Mouse (Mus musculus): ENCODE data around the gene Srp72. TPM values are rescaled to one million over a fixed set of nuclear protein-coding genes. Genes with fewer than 3 reads are reported as not detected.

Srp72 gene
- polyA plus RNA-seq (2015; fragmentation: Nextera tagmentation; extraction: Ambion mirVana) = 44.1 and 72.7 TPM in 2 replicates

GRCm38 (mm10) chr5:76974554-76975285 is at the start of gene Srp72:
Srp72 (plus strand) TSS chr5:76974683.

DNA sequence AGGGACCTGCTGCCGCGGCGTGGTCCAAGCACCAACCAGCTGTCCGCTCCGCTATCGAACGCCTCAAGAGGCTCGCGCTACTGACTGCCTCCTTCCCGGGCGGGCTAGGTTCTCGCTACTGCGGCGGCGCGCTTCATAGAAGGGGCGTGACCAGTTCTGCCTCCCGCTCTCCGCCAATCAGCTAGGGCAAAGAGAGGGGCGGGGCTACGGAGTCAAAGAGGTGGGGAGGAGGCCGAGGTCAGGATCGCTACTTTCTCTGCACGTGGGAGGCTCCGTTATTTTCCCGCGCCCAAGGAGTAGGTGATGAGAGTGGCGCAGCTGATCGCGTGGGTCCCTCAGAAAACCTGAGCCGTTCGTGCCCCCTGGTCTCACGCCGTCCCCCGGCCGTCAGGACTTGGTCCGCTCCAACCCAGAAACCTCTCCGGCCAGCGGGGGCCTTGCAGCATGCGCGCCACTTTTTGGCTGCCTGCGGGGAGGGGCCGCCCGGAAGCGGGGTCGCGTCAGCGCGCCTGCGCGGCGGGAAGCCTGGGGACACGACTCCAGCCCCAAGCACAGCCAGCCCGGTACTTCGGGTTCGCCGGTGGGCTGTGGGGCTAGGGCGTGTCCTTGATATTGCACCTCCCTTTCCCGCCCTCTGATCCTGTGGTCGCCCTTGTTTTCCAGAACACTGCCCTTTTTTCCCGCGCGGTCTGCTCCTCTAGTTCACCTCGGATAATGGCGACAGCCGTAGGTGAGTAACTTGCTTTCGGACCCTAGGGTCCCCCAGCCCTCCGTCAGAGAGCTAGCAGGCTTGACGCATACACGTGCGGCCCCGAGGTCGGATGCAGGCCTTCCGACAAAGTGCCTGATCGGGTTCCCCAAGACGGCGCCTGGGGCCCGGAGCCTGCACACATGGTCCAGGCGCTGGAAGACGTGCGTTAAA is 23.1 kb upstream of the Srp72 start, which contains the start of the genes Paics and Ppat:
Paics (plus strand) TSS at position 202 of the 922 bp plus-strand sequence.
Ppat (minus strand) TSS at position 473 of the 922 bp plus-strand sequence.

GRCm38 (mm10) chr5:77004051-77004821 is 29.8 kb downstream of the Srp72 start, which contains the start of gene Arl9:
Arl9 (plus strand) TSS chr5:77004055.

GRCm38 (mm10) chr5:77015544-77016482 is 41.3 kb downstream of the Srp72 start, which contains the start of gene Thegl:
Thegl (plus strand) TSS chr5:77016023.

Other genes with a start within 250 kb of the Srp72 start
- 8.7 and 10.1 TPM in 2 replicates for gene Aasdh, start 69.2 kb upstream of the Srp72 start, polyA plus RNA-seq (2015; fragmentation: Nextera tagmentation; extraction: Ambion mirVana)
- 193 and 227 TPM in 2 replicates for gene Paics, start 23.4 kb upstream of the Srp72 start, polyA plus RNA-seq (2015; fragmentation: Nextera tagmentation; extraction: Ambion mirVana)
- gene Ppat, start 23.1 kb upstream of the Srp72 start, polyA plus RNA-seq (2015; fragmentation: Nextera tagmentation; extraction: Ambion mirVana) = 11.7 and 27.0 TPM in 2 replicates
- gene Arl9, start 29.4 kb downstream of the Srp72 start, polyA plus RNA-seq (2015; fragmentation: Nextera tagmentation; extraction: Ambion mirVana) = not detected in 2 replicates
- gene Thegl, start 41.3 kb downstream of the Srp72 start, polyA plus RNA-seq (2015; fragmentation: Nextera tagmentation; extraction: Ambion mirVana) = 0.18 TPM in 1 of 2 replicates, not detected in the other
- gene Hopx, start 140.4 kb downstream of the Srp72 start, polyA plus RNA-seq (2015; fragmentation: Nextera tagmentation; extraction: Ambion mirVana) = 0.65 and 1.1 TPM in 2 replicates
- 1.7 and 2.6 TPM in 2 replicates for gene Spink2, start 236.8 kb downstream of the Srp72 start, polyA plus RNA-seq (2015; fragmentation: Nextera tagmentation; extraction: Ambion mirVana)